ENCODE assay signal across 10 mouse cellular contexts in the genomic region with DNA sequence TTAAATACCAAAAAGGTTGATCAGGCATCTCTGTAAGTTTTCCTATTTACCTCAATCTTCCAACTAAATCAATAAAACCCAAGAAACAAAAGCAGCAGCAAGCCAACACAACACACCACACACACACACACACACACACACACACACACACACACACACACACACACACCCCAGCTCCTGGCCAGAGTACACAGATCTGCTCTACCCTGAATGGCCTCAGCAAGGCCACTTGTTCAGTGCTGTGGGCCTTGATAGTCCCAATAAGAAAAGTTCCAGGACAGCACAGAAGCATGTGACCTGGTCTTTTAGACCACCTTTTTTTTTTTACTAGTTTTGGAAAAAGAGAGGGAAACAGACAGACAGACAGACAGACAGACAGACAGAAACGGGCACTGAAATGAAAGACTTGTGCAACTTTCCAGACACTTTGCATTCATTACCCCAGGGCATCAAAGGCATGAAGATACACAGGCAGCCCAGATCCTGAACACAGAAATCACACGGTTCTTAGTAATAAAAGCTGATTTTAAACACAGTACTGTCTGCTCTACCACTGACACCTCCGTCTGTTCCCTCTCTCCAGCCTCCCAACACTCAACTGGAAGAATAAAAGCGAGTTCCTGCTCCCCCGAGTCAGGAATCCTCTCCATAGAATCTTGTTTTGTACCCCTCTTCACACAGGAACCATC. TPM values are rescaled to one million over a fixed set of nuclear protein-coding genes. Genes with fewer than 3 reads are reported as not detected.
DNase-seq lines count a peak whose midpoint lies in the region; ATAC-seq lines count a peak whose summit lies in the region.
"Had no signal": no experiment of that assay in that cellular context is flagged by ENCODE, and none has a peak within 500 bp of the region (broad histone marks: within the 10 kb centered on the region; RNA-seq: fewer than 3 reads in every experiment).

No protein-coding gene starts in this region.

- H3K9ac ChIP-seq in kidney, embryonic 15.5 days: peak overlapping the region; percentile 47
- peak overlapping the region; percentile 13; the same call in 1 of the 2 replicates for H3K9ac ChIP-seq in embryonic facial prominence, embryonic 11.5 days (replicated peaks; ENCODE audit: low read length)
- H3K9ac ChIP-seq in forebrain, embryonic 15.5 days (replicated peaks): peak overlapping the region; percentile 45
- no peak overlapping the region; the same call in 1 of the 2 replicates for H3K9ac ChIP-seq in midbrain, embryonic 12.5 days (replicated peaks)
- H3K9ac ChIP-seq: liver, embryonic 15.5 days had no signal

- peaks cover 64% of the 10 kb centered on the region for H3K4me1 ChIP-seq in kidney, embryonic 15.5 days
- peaks cover 5% of the 10 kb centered on the region for H3K4me1 ChIP-seq in embryonic facial prominence, embryonic 11.5 days (ENCODE audit: control insufficient read depth, insufficient read depth, low read length)
- H3K4me1 ChIP-seq in forebrain, embryonic 15.5 days: peaks cover 66% of the 10 kb centered on the region
- peaks cover 51% of the 10 kb centered on the region for H3K4me1 ChIP-seq in midbrain, embryonic 12.5 days
- H3K4me1 ChIP-seq: liver, embryonic 15.5 days had no signal

- peak overlapping the region; percentile 88 for H3K4me3 ChIP-seq in kidney, embryonic 15.5 days (replicated peaks)
- 0 out of 2 replicates have a peak overlapping the region, but pooled peaks have one; percentile 5 for H3K4me3 ChIP-seq in embryonic facial prominence, embryonic 11.5 days (ENCODE audit: low read depth, low read length)
- peak overlapping the region; percentile 55 for H3K4me3 ChIP-seq in forebrain, embryonic 15.5 days
- H3K4me3 ChIP-seq in midbrain, embryonic 12.5 days: peak overlapping the region; percentile 19; the same call in 1 of the 2 replicates
- H3K4me3 ChIP-seq: liver, embryonic 15.5 days had no signal

- 21% methylated on average over 5 of the region's 5 CpGs for WGBS in kidney, embryonic 15.5 days
- 31% methylated on average over 5 of the region's 5 CpGs for WGBS in embryonic facial prominence, embryonic 11.5 days
- 10% methylated on average over 5 of the region's 5 CpGs for WGBS in forebrain, embryonic 15.5 days
- 24% methylated on average over 5 of the region's 5 CpGs for WGBS in midbrain, embryonic 12.5 days

- DNase-seq in kidney, adult 11 months: no peak
- no peak for DNase-seq in embryonic facial prominence, embryonic 11.5 days (ENCODE audit: low spot score)
- DNase-seq in cerebellum, adult 18-20 months: no peak
- no peak for DNase-seq in thymus, postnatal 4 days
- DNase-seq in layer of hippocampus, postnatal 10 days (ENCODE audit: low spot score in 2 of 2): no peak

- H3K4me2 ChIP-seq in kidney, embryonic 15.5 days: peak overlapping the region; percentile 62
- H3K4me2 ChIP-seq in embryonic facial prominence, embryonic 11.5 days (ENCODE audit: low read depth, low read length): peak overlapping the region; percentile 39
- peak overlapping the region; percentile 65 for H3K4me2 ChIP-seq in forebrain, embryonic 15.5 days (replicated peaks)
- H3K4me2 ChIP-seq in midbrain, embryonic 12.5 days (replicated peaks): peak overlapping the region; percentile 66
- H3K4me2 ChIP-seq: liver, embryonic 15.5 days had no signal

- H3K36me3 ChIP-seq in kidney, embryonic 15.5 days: peaks cover 26% of the 10 kb centered on the region
- no peaks in the 10 kb centered on the region for H3K36me3 ChIP-seq in embryonic facial prominence, embryonic 11.5 days (replicated peaks; ENCODE audit: control insufficient read depth, insufficient read depth, low read depth, low read length)
- H3K36me3 ChIP-seq in forebrain, embryonic 15.5 days: peaks cover 8% of the 10 kb centered on the region; the same call in 1 of the 2 replicates
- peaks cover 17% of the 10 kb centered on the region; the same call in 1 of the 2 replicates for H3K36me3 ChIP-seq in midbrain, embryonic 12.5 days
- H3K36me3 ChIP-seq: liver, embryonic 15.5 days had no signal

- H3K9me3 ChIP-seq in kidney, embryonic 15.5 days (replicated peaks): no peaks in the 10 kb centered on the region
- no peaks in the 10 kb centered on the region for H3K9me3 ChIP-seq in embryonic facial prominence, embryonic 11.5 days (replicated peaks; ENCODE audit: control insufficient read depth, low read length)
- no peaks in the 10 kb centered on the region for H3K9me3 ChIP-seq in forebrain, embryonic 15.5 days
- no peaks in the 10 kb centered on the region for H3K9me3 ChIP-seq in midbrain, embryonic 12.5 days
- H3K9me3 ChIP-seq: liver, embryonic 15.5 days had no signal

- no peaks in the 10 kb centered on the region for H3K27me3 ChIP-seq in kidney, embryonic 15.5 days
- no peaks in the 10 kb centered on the region for H3K27me3 ChIP-seq in embryonic facial prominence, embryonic 11.5 days (ENCODE audit: control insufficient read depth, insufficient read depth, low read length)
- H3K27me3 ChIP-seq in forebrain, embryonic 15.5 days: no peaks in the 10 kb centered on the region
- H3K27me3 ChIP-seq in midbrain, embryonic 12.5 days: no peaks in the 10 kb centered on the region
- H3K27me3 ChIP-seq: liver, embryonic 15.5 days had no signal

- ATAC-seq in kidney, embryonic 15.5 days (replicated peaks; ENCODE audit: low FRiP score): no peak
- no peak for ATAC-seq in embryonic facial prominence, embryonic 11.5 days (replicated peaks; ENCODE audit: insufficient number of reproducible peaks, low FRiP score, low TSS enrichment, low read depth)
- no peak for ATAC-seq in forebrain, embryonic 15.5 days (replicated peaks)
- no peak for ATAC-seq in midbrain, embryonic 12.5 days (ENCODE audit: low FRiP score, low read depth)

- peak overlapping the region; percentile 59; the same call in 1 of the 2 replicates for H3K27ac ChIP-seq in kidney, embryonic 15.5 days
- H3K27ac ChIP-seq in embryonic facial prominence, embryonic 11.5 days (replicated peaks; ENCODE audit: low read depth, low read length): no peak overlapping the region; the same call in 1 of the 2 replicates
- peak overlapping the region; percentile 98 for H3K27ac ChIP-seq in forebrain, embryonic 15.5 days (replicated peaks)
- H3K27ac ChIP-seq in midbrain, embryonic 12.5 days (replicated peaks): no peak overlapping the region
- H3K27ac ChIP-seq: liver, embryonic 15.5 days had no signal

RNA-seq across cellular contexts. Expression of a gene that starts 6.9 kb away (rescaled TPM):
- polyA plus RNA-seq in kidney, embryonic 15.5 days (2015; fragmentation: Nextera tagmentation; extraction: Ambion mirVana): 81.9 and 84.5 TPM in 2 replicates
- 46.0 and 47.8 TPM in 2 replicates for polyA plus RNA-seq in embryonic facial prominence, embryonic 11.5 days (2014; fragmentation: Nextera tagmentation; extraction: Ambion mirVana)
- 87.4 and 90.5 TPM in 2 replicates for polyA plus RNA-seq in forebrain, embryonic 15.5 days (2015; fragmentation: Nextera tagmentation; extraction: Ambion mirVana)
- polyA plus RNA-seq in midbrain, embryonic 12.5 days (2016; fragmentation: Nextera tagmentation; extraction: Ambion mirVana): 73.7 TPM in 2 replicates
- total RNA-seq in layer of hippocampus, postnatal 10 days (2021): 100 to 1,000 TPM; 126 to 143 TPM
- total RNA-seq: MEL had no signal

Comparison
In these comparisons a context has a peak if more than half of its experiments do, and no peak if none do; other contexts are left out.
1. H3K27ac ChIP-seq: peak in kidney, embryonic 15.5 days (single experiment) and forebrain, embryonic 15.5 days (single experiment); none in embryonic facial prominence, embryonic 11.5 days (single experiment) and midbrain, embryonic 12.5 days (single experiment).
2. H3K4me3 ChIP-seq: peak in every context shown above with its lines; median percentile 88 in kidney, embryonic 15.5 days; 55 in forebrain, embryonic 15.5 days; 19 in midbrain, embryonic 12.5 days; 5 in embryonic facial prominence, embryonic 11.5 days.
3. Peak in every context shown above with its lines, with median percentiles within 50 percentile points of each other: H3K4me2 ChIP-seq.